ENCODE assay signal across 17 mouse cellular contexts in the genomic region with DNA sequence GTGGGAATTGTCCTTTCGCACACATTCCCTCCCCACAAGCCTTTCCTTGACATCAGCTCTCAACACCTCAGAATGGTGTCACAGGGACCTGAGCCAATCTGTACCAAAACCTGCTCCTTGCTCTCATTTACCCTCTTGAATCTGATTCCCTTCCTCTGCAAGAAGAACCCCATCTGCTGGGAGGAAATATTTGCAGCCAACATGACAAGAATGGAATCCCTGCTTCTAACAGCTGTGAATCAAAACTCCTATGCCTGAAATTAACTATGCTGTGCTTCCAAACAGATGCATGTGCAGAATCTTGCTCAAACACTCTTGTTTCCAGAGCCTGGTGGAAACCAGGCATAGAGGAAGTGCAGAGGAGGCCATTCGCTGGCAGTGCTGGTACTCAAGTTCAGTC.
DNase-seq lines count a peak whose midpoint lies in the region; ATAC-seq and TF ChIP-seq lines count a peak whose summit lies in the region.
"Had no signal": no experiment of that assay in that cellular context is flagged by ENCODE, and none has a peak within 500 bp of the region (broad histone marks: within the 10 kb centered on the region; RNA-seq: fewer than 3 reads in every experiment).

No protein-coding gene starts in this region.

- no peaks in the 10 kb centered on the region for H3K4me1 ChIP-seq in heart, embryonic 10.5 days
- H3K4me1 ChIP-seq: embryonic facial prominence, embryonic 15.5 days; heart, embryonic 15.5 days; liver, embryonic 13.5 days; neural tube, embryonic 13.5 days had no signal

- intact Hi-C loops in left cerebral cortex, postnatal 14 days (cut with DNase I) = no loop called here

- H3K9me3 ChIP-seq in heart, embryonic 10.5 days = no peaks in the 10 kb centered on the region
- H3K9me3 ChIP-seq: embryonic facial prominence, embryonic 15.5 days; forebrain, embryonic 15.5 days; heart, embryonic 15.5 days; liver, embryonic 13.5 days; neural tube, embryonic 13.5 days had no signal

- WGBS in heart, embryonic 10.5 days = 71% methylated on average over 2 of the region's 2 CpGs

- ATAC-seq in frontal cortex, adult (ENCODE audit: low TSS enrichment) = peak; percentile 96
- ATAC-seq: forebrain, embryonic 15.5 days; intestine, postnatal 0 days had no signal

- DNase-seq in heart, postnatal 4 days = peak; percentile 5
- no peak for DNase-seq in heart, embryonic 10.5 days (ENCODE audit: low spot score)
- DNase-seq in layer of hippocampus, adult 2 months (ENCODE audit: low spot score in 2 of 2) = peak; percentile 14 to 55
- DNase-seq in left cerebral cortex, postnatal 14 days (ENCODE audit: low spot score in 2 of 2) = peak; percentile 12 to 42
- no peak for DNase-seq in ovary, adult 18-20 months (ENCODE audit: low spot score)
- no peak for DNase-seq in embryo, embryonic 10.5 days (ENCODE audit: low spot score)
- DNase-seq in kidney, postnatal 4 days = no peak
- DNase-seq: kidney, postnatal 10 days; liver, embryonic 13.5 days; lung, postnatal 10 days had no signal

- no peaks in the 10 kb centered on the region for H3K27me3 ChIP-seq in heart, embryonic 10.5 days (ENCODE audit: insufficient read depth, poor library complexity, severe bottlenecking)
- H3K27me3 ChIP-seq: embryonic facial prominence, embryonic 15.5 days; forebrain, embryonic 15.5 days; heart, embryonic 15.5 days; liver, embryonic 13.5 days; neural tube, embryonic 13.5 days had no signal

- H3K27ac ChIP-seq in heart, embryonic 10.5 days = no peak overlapping the region
- no peak overlapping the region for H3K27ac ChIP-seq in layer of hippocampus, adult 2 months
- H3K27ac ChIP-seq: embryonic facial prominence, embryonic 15.5 days; forebrain, embryonic 15.5 days; heart, embryonic 15.5 days; hindbrain, embryonic 14.5 days; liver, embryonic 13.5 days; neural tube, embryonic 13.5 days had no signal

- H3K36me3 ChIP-seq in heart, embryonic 10.5 days = no peaks in the 10 kb centered on the region
- H3K36me3 ChIP-seq: embryonic facial prominence, embryonic 15.5 days; forebrain, embryonic 15.5 days; heart, embryonic 15.5 days; liver, embryonic 13.5 days; neural tube, embryonic 13.5 days had no signal

- no peak for TF ChIP-seq CTCF in layer of hippocampus, adult 2 months (conservative IDR thresholded peaks at IDR 0.05)

- H3K4me3 ChIP-seq in heart, embryonic 10.5 days = no peak overlapping the region
- no peak overlapping the region for H3K4me3 ChIP-seq in layer of hippocampus, adult 2 months
- H3K4me3 ChIP-seq: embryonic facial prominence, embryonic 15.5 days; forebrain, embryonic 15.5 days; heart, embryonic 15.5 days; liver, embryonic 13.5 days; neural tube, embryonic 13.5 days had no signal

Comparison
In these comparisons a context has a peak if more than half of its experiments do, and no peak if none do; other contexts are left out.
1. DNase-seq: peak in heart, postnatal 4 days (single experiment), layer of hippocampus, adult 2 months (2 of 2) and left cerebral cortex, postnatal 14 days (2 of 2); none in heart, embryonic 10.5 days (single experiment), ovary, adult 18-20 months (single experiment), embryo, embryonic 10.5 days (single experiment) and kidney, postnatal 4 days (0 of 2).